Mouse (Mus musculus): ENCODE data around the gene Zfp446. TPM values are rescaled to one million over a fixed set of nuclear protein-coding genes. Genes with fewer than 3 reads are reported as not detected.

Gene Zfp446
- polyA plus RNA-seq, 1 experiment from 2014 or later = 8.4 TPM

DNA sequence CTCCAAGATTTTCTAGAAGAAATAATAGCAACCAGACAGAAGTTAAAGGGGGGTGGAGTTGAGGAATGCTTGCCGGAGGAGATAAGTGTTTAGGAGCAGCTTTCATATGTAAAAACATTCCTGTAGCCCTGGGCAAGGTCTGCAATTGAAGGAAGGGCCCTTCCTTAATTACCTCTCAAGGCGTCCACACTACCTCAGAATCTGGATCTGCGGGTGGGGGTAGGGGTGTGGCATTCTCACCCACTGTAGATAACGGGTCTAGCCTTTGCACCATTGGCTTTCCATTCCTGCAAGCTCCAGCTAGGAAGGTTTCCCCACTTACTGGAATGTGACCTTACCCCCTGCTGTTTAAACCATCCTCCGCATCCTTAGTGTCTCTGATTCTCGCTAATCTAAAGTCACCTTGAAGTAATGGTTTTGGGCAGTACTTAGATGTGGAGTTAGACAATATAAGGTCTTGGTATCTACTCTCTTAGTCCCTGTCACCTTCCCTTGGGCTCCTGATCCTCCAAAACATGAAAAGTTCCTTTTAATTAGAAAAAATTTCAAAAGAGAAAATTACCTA lies 36.7 kb downstream of the Zfp446 start:
- H3K4me3 ChIP-seq = no peak overlapping the region
- H3K4me1 ChIP-seq = peaks cover 6% of the 10 kb centered on the region; the same call in 1 of the 2 replicates
- WGBS = 33% methylated on average over 6 of the region's 6 CpGs
- no peaks in the 10 kb centered on the region for H3K36me3 ChIP-seq
- H3K9me3 ChIP-seq = peaks cover 2% of the 10 kb centered on the region; the same call in 1 of the 2 replicates
- no peak overlapping the region for H3K27ac ChIP-seq
- no peak for DNase-seq (ENCODE audit: low spot score)
- no peaks in the 10 kb centered on the region for H3K27me3 ChIP-seq (ENCODE audit: insufficient read depth, poor library complexity, severe bottlenecking)

GRCm38 (mm10) chr7:13015217-13015616 lies 37.6 kb downstream of the Zfp446 start:
- Histone ChIP-seq H3K4me1 (peaks cover 6% of the 10 kb centered on the region; the same call in 1 of the 2 replicates), H3K4me3 (no peak overlapping the region), H3K9me3 (no peaks in the 10 kb centered on the region), H3K27me3 (ENCODE audit: insufficient read depth, poor library complexity, severe bottlenecking) (no peaks in the 10 kb centered on the region), H3K27ac (no peak overlapping the region), H3K36me3 (no peaks in the 10 kb centered on the region)
- DNase-seq (ENCODE audit: low spot score) = no peak
- WGBS = 74% methylated on average over 1 of the region's 1 CpGs

DNA sequence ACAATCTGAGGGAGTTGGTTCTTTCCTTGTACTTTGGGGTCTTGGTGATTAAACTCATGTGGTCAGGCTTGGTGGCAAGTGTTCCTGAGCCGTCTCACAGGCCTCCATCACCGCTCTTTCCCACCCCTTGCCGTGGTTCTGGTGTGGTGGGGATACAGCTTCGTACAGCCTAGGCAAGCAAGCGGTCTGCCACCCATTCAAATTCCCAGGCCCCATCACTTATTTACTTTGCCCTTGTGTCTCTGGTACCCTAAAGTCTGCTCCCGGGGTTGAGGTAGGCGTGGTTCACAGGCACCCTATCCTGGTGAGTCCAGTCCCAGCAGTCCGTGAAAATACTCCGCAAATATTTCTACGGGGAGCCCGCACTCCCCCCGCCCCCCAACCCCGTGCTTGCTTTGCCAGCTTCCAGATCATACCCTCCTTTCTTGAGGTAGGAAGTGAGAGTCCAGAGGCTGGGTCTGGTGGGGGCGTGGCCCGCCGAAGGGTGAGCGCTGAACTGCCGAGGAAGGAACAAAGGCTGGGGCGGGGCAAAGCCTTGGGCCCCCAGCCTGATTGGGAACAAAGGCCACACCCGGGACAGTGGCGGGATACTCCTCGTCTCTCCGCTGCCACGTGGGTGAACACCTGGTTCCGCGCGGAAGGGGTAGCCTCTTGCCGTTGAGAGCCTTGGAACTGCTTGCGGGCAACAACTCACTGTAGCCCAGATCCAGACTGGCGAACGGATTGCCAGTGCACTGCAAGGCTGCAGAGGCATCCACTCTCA lies 45.3 kb downstream of the Zfp446 start:
- Histone ChIP-seq H3K9me3 (no peaks in the 10 kb centered on the region), H3K27ac (peak overlapping the region; percentile 99), H3K36me3 (peaks cover 27% of the 10 kb centered on the region), H3K4me1 (peaks cover 18% of the 10 kb centered on the region), H3K4me3 (peak overlapping the region; percentile 75), H3K27me3 (ENCODE audit: insufficient read depth, poor library complexity, severe bottlenecking) (no peaks in the 10 kb centered on the region)
- DNase-seq (ENCODE audit: low spot score) = peak; percentile 94
- WGBS = 4% methylated on average over 31 of the region's 31 CpGs

DNA sequence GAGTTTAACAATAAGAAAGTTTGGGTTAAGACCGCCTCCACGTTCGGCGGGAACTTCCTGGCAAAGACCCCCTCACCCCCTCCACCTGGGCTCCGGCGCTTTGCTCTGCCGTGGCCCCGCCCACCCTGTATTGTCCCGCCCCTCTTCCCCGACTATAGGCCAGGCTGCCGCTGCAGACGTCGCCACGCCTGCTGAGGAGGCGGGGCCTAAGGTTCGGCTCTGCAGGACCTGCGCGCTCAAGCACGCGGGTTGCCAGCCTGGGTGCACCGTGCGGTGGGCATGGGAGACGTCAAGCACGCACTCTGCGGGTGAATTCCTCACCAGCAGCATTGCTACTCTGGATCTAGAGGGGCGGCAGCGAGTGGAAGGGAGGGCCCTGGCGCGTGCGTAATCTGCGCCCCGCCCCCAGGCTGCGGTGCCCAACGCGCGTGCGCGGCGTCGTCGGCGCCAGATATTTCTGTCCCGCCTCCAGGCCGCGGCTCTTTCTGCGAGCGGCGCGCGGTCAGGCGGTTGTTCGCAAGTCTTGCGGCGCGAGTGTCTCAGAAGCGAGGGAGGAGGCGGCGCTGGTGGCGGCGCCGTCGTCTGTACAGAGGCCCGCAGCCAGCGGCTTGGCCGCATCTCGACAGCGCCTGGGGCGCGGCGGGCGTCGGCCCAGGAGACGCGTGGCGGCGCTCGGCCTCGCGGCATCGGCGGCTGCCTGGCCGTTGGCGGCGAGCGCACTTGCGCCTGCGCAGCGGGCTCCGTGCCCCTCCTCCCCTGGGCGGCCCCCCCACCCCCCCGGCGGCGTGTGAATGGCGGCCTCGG lies 46.5 kb downstream of the Zfp446 start:
- no peaks in the 10 kb centered on the region for H3K9me3 ChIP-seq
- WGBS = under 1% methylated on average over 94 of the region's 95 CpGs
- H3K36me3 ChIP-seq = peaks cover 39% of the 10 kb centered on the region
- no peaks in the 10 kb centered on the region for H3K27me3 ChIP-seq (ENCODE audit: insufficient read depth, poor library complexity, severe bottlenecking)
- peaks cover 18% of the 10 kb centered on the region for H3K4me1 ChIP-seq
- peak; percentile 97 for DNase-seq (ENCODE audit: low spot score)
- peak overlapping the region; percentile 99 for H3K27ac ChIP-seq
- H3K4me3 ChIP-seq = peak overlapping the region; percentile 75

- Histone ChIP-seq H3K4me3 (peak overlapping the region; percentile 75), H3K27ac (peak overlapping the region; percentile 99), H3K36me3 (peaks cover 46% of the 10 kb centered on the region), H3K9me3 (no peaks in the 10 kb centered on the region), H3K27me3 (ENCODE audit: insufficient read depth, poor library complexity, severe bottlenecking) (no peaks in the 10 kb centered on the region), H3K4me1 (peaks cover 18% of the 10 kb centered on the region)
- peak; percentile 89 for DNase-seq (ENCODE audit: low spot score)
- under 1% methylated on average over 41 of the region's 44 CpGs for WGBS
Observed at GRCm38 (mm10) chr7:13024805-13025204, 47.2 kb downstream of the Zfp446 start.

DNA sequence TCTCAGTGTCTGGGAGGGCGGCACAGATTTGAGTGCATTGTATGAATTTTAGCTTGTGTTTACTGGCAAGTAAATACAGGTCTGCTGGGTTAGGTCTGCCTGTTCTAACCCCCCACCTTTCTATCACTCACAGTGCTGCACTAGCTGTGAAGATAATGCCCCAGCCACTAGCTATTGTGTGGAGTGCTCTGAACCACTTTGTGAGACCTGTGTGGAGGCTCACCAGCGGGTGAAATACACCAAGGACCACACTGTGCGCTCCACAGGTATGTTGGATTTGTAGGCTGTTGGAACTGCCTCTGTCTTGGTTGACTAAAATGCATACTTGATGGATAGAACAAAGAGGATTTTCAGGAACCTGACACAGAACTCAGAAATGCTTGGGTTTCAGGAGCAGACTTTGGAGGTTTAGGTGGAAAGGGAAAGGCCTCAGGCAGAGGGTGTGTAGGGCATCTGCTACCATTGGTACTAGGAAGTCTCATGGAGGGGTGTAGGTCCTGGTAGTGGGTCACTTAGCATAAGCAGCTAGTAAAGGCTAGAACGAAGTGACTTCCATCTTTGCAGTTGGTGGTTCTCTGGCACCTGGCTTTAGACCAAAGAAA lies 48.0 kb downstream of the Zfp446 start:
- DNase-seq (ENCODE audit: low spot score) = no peak
- Histone ChIP-seq H3K9me3 (no peaks in the 10 kb centered on the region), H3K4me3 (peak overlapping the region; percentile 75), H3K36me3 (peaks cover 54% of the 10 kb centered on the region), H3K27me3 (ENCODE audit: insufficient read depth, poor library complexity, severe bottlenecking) (no peaks in the 10 kb centered on the region), H3K27ac (peak overlapping the region; percentile 99), H3K4me1 (peaks cover 18% of the 10 kb centered on the region)
- 32% methylated on average over 4 of the region's 4 CpGs for WGBS

DNA sequence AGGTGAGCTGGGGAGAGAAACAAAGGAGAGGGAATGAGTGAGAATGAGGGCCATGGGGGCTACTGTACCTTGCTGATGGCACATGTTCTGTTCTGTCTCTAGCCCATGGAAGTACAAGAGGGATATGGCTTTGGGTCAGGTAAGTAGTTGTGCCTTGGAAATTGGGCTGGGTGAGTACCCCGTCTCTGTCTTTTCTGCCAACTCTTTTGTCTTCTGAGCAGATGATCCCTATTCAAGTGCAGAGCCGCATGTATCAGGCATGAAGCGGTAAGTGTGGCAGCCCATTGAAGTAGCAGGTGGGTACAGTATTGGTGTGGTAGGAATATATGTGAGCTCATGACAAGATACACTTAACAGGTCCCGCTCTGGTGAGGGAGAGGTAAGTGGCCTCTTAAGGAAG lies 51.3 kb downstream of the Zfp446 start:
- no peak for DNase-seq (ENCODE audit: low spot score)
- peaks cover 18% of the 10 kb centered on the region for H3K4me1 ChIP-seq
- H3K36me3 ChIP-seq = peaks cover 84% of the 10 kb centered on the region
- no peaks in the 10 kb centered on the region for H3K27me3 ChIP-seq (ENCODE audit: insufficient read depth, poor library complexity, severe bottlenecking)
- WGBS = 96% methylated on average over 4 of the region's 4 CpGs
- no peaks in the 10 kb centered on the region for H3K9me3 ChIP-seq
- no peak overlapping the region for H3K4me3 ChIP-seq
- no peak overlapping the region for H3K27ac ChIP-seq

GRCm38 (mm10) chr7:13031069-13031468 lies 53.4 kb downstream of the Zfp446 start:
- H3K9me3 ChIP-seq = no peaks in the 10 kb centered on the region
- peaks cover 88% of the 10 kb centered on the region for H3K36me3 ChIP-seq
- H3K27ac ChIP-seq = no peak overlapping the region
- no peak overlapping the region for H3K4me3 ChIP-seq
- WGBS = 75% methylated on average over 5 of the region's 5 CpGs
- no peak for DNase-seq (ENCODE audit: low spot score)
- H3K27me3 ChIP-seq (ENCODE audit: insufficient read depth, poor library complexity, severe bottlenecking) = no peaks in the 10 kb centered on the region
- peaks cover 19% of the 10 kb centered on the region for H3K4me1 ChIP-seq

DNA sequence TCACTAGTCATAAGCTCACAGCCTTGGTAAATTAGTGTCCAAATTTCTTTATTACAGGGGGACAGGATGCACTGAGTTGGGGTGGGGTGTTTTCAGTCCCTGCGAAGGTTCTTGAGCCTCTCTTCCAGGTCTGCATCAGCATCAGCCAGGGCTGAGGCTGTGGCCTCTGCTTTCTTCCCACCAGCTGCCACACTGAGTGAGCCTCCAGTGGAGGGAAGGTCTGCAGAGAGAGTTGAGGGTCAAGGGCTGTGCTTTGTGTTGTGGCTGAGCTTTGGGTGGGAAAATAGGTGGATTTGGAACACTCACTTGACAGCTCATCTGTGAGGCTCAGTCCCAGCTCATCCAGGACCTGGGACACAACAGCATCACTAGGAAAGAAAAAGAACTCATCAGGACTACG lies 54.3 kb downstream of the Zfp446 start:
- Histone ChIP-seq H3K9me3 (no peaks in the 10 kb centered on the region), H3K4me3 (no peak overlapping the region), H3K27ac (no peak overlapping the region), H3K4me1 (peaks cover 20% of the 10 kb centered on the region), H3K36me3 (peaks cover 83% of the 10 kb centered on the region), H3K27me3 (ENCODE audit: insufficient read depth, poor library complexity, severe bottlenecking) (no peaks in the 10 kb centered on the region)
- no peak for DNase-seq (ENCODE audit: low spot score)
- 85% methylated on average over 2 of the region's 2 CpGs for WGBS

GRCm38 (mm10) chr7:13032541-13032940 lies 54.9 kb downstream of the Zfp446 start:
- DNase-seq (ENCODE audit: low spot score) = no peak
- Histone ChIP-seq H3K27ac (no peak overlapping the region), H3K4me1 (peaks cover 20% of the 10 kb centered on the region), H3K4me3 (no peak overlapping the region), H3K36me3 (peaks cover 77% of the 10 kb centered on the region), H3K9me3 (no peaks in the 10 kb centered on the region), H3K27me3 (ENCODE audit: insufficient read depth, poor library complexity, severe bottlenecking) (no peaks in the 10 kb centered on the region)
- WGBS = 90% methylated on average over 7 of the region's 7 CpGs

- 47% methylated on average over 13 of the region's 13 CpGs for WGBS
- H3K27me3 ChIP-seq (ENCODE audit: insufficient read depth, poor library complexity, severe bottlenecking) = no peaks in the 10 kb centered on the region
- peak overlapping the region; percentile 67 for H3K4me3 ChIP-seq
- no peak for DNase-seq (ENCODE audit: low spot score)
- H3K27ac ChIP-seq = peak overlapping the region; percentile 89
- peaks cover 22% of the 10 kb centered on the region for H3K4me1 ChIP-seq
- no peaks in the 10 kb centered on the region for H3K9me3 ChIP-seq
- H3K36me3 ChIP-seq = peaks cover 67% of the 10 kb centered on the region
Observed at GRCm38 (mm10) chr7:13033451-13034147, 56.0 kb downstream of the Zfp446 start.

All from heart, embryonic 10.5 days (tissue).